Mouse (Mus musculus) megakaryocyte-erythroid progenitor cell, adult 5-6 weeks (primary cell): ENCODE measurements at regions not wholly inside any gene's neighbourhood (a gene's known extent, or its start where the extent isn't known, plus 50 kb on each side); places are given as distances from the start of the nearest gene placed in this dataset.

Experiments
- ATAC-seq: replicated peaks from 2 replicates; pipeline ENCODE4 v1.8.0; 2016; ENCODE audit warnings: mild to moderate bottlenecking, inconsistent platforms; ENCODE audit not compliant: severe bottlenecking, poor library complexity, low FRiP score, low TSS enrichment

- no peak for ATAC-seq
These were observed 123.1 kb upstream of the Mylip start for GRCm38 (mm10) chr13:45266287-45267064.

DNA sequence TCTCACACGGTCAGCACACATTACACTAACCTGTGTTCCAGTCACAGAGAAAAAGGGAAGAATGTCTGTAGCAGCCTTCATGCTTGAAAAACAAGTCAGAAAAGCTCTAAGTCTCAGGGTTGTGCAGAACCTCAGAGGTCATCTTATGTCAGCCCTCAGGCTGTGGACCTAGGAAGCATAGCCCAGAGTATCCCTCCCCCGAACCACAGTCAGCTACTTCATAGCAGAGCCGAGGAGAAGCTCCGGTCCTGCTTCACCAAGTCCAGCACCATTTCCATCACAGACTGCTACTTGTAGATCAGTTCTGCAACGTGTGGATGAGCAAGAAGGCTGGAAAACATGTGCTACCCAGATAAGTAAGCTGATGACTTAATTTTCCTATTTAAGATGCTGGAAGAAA lies 122.1 kb upstream of the Mylip start:
- ATAC-seq, result no peak

GRCm38 (mm10) chr13:45267906-45268305 lies 121.6 kb upstream of the Mylip start:
- ATAC-seq, result no peak

DNA sequence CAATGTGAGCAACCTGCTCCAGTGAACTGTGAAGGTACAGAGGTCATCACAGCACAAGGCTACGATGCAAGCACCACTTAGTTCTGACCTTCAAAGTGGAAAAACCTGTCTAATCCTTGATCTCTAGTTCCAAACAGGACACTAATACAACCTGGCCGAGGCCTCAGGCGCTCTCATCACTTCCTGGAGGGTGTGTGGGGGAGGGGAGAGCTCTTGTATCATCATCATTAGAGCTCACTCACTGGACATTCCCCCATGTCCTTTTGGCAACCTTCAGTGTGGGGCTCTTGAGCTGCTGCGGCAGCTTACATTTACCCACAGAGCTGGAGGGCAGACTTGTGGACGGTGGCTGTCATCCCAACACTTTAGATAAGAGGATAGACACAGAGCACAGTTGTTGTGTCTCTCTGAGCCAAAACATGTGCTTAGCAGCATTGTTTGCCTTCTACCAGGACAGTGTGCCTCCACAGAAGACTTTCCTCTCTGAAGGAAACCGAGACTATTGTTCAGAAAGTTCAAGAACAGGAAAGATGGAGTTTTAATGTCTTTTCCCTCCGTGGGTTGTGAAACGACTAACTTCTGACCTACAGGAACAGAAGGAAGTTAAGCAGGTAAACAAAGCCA lies 115.2 kb upstream of the Mylip start:
- no peak for ATAC-seq

- no peak for ATAC-seq
These were observed 114.2 kb upstream of the Mylip start for GRCm38 (mm10) chr13:45275391-45275790.

DNA sequence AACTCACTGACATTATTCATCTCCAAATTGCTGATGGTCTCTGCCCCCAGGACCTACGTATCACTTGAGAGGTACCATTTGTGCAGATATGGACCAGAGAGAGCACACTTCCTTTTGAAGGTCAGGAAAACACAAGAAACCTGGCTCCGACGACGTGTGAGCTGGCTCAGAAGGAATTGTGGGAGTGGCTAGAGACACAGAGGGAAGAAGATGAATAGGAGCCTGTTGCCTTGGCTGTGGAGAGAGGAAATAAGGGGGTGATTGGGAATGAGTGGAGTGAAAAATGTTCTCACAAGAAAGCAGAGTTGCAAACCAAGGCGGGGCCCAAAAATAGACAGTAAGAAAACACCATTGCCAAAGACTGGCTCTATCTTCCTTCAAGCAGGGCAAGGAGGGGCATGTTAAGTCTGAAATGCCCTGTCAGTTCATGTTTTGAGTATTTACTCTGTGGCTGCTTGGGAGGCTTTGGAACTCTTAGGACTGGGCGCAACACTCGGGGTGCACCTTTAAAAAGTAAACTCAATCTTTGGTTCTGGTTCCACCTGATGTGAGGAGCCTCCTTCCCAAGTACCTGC lies 111.6 kb upstream of the Mylip start:
- ATAC-seq, result no peak

GRCm38 (mm10) chr13:45281106-45281505 lies 108.4 kb upstream of the Mylip start:
- no peak for ATAC-seq

DNA sequence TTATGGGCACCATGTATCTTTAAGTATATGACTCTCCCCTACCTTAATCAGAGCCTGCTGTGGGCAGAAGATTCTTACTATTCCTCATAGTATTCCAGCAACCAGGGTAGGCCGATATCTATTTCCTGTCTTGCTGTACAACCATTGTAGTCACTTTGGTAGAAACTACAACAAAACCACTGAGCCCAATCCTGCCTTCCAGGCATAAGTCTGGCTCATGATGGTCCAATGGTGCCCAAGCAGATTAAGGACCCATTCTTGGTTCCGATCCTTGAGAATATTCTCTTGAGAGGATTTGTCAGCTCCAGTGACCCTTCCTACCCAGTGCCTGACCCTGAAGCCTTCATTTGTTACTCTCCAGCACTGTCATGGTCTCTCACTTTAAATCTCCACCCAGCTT lies 102.9 kb upstream of the Mylip start:
- no peak for ATAC-seq

- no peak for ATAC-seq
These were observed 102.3 kb upstream of the Mylip start for GRCm38 (mm10) chr13:45287217-45287616.

- no peak for ATAC-seq
These were observed 99.6 kb upstream of the Mylip start for GRCm38 (mm10) chr13:45289976-45290375.

GRCm38 (mm10) chr13:45294691-45295090 lies 94.9 kb upstream of the Mylip start:
- no peak for ATAC-seq

DNA sequence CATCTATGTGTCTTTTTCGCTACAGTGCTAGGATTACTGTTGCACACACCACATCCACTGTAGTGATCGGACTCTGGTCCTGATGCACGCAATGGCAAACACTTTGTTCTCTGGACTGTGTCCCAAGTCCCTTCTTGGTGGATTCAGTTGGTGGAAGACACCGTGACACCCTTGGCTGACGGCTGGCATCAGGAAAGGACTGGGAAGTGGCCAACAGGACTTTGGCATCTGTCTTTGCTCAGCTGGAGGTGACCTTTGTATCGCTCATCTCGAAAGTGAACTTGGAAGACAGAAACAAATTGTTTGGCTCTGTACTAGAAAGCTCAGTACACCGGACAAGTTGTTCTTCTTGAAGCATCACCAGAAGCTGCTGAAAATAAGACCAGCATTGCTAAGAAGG lies 88.9 kb upstream of the Mylip start:
- no peak for ATAC-seq

DNA sequence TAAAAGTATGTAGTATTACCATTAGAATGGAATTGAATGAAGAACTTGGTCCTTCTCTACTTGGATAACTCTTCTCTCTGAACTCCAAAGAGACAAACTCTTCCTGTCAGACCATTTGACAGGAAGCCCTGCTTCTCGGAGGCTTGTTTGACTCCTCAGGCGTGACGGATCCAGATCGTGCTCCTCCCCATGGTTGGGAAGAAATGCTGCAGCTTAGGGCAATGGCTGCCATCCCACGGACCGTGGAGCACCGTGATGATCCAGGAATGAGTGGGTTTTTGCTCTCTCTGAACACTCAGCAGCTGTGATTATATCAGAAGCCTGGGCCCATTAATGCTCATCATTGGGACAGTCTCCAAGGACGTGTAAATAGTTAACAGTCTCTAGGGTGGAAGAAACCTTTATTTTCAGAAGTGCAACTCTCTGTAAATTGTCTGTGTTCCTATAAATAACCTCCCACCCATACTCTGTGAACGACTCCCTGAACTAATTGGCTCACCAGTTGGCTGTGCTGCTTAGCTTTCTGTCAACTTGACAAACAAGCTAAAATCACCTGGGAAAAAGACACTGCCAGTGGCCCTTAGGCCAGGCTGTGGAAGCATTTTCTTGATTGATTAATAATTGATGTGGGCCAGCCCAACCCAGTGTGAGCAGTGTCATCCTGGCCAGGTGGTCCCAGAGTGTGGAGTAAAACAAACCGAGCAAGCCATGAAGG lies 88.2 kb upstream of the Mylip start:
- no peak for ATAC-seq

DNA sequence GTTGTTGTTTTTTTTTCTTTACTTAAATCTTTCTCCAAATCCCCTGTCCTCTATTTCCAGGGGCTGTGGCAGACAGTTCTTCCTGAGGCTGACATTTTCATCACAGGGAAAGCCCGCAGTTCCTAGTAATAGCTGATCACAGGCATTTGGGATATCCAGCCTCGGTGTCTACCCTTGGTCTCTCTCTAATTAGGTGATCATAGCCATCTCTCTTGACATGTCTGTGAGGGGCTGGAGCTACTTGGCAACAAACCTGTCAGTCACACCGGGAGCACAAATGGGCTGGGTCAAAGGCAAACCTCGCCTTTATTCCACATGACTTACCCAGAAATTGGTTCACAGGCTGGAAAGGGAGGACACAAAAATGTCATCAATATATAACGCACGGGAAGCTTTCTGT lies 86.7 kb upstream of the Mylip start:
- ATAC-seq, result no peak

- no peak for ATAC-seq
These were observed 83.4 kb upstream of the Mylip start for GRCm38 (mm10) chr13:45306177-45306576.

GRCm38 (mm10) chr13:45307226-45307625 lies 82.3 kb upstream of the Mylip start:
- no peak for ATAC-seq

DNA sequence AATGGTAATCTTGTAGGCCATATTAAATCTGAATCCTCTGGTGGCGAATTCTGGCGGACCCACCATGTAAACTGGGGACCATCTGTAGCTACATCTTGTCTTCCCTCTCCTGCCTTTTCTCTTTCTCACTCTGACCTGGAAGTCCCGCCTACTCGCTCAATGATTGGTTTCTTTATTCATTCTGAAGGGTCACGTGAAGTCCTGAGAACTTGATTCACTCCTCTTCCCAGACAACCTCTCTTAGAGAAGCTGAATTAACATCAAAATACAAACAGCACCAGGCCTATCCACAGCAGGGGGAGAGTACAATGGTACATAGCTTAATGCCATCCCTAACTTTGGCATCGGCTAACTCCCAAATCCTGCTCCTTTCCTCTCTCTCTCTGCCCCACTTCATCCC lies 69.9 kb upstream of the Mylip start:
- ATAC-seq, result no peak

- ATAC-seq, result no peak
These were observed 63.7 kb upstream of the Mylip start for GRCm38 (mm10) chr13:45325736-45326293.

DNA sequence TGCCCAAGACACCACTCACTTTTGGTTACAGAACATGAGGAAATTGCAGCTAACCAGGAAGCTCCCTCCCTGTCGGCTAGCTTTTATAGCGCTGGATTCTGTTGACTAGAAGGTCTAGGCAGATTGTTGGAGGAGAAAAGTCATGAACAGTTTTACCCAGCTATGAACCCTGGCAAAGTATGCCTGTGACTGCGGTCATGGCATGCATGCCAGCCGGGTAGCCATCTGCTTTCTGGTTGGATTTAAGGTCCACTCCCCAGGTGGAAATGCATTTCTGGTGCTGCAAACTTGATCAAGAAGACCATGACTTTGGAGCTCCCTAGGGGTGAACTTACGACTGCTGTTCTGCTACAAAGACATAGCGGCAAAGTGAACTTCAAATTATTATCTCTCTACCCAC lies 62.8 kb upstream of the Mylip start:
- ATAC-seq, result no peak

DNA sequence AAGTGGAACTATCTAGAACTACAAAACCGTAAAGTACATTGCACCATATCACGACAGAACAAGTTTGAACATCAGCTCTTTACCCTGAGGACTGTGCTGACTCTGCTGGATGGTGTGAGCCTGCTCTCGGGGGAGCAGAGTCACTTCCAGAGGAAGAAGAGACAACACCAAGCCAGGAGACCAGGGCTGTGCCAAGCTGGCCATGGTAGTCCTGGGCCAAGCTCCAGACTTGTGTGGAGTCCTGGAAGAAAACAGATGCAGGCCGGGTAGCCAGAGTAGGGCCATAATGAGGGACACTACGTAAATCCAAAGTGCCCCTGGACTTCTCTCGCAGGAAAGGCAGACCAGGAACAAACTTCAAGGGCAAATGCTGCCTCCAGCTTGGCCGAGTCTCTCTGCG lies 59.0 kb upstream of the Mylip start:
- ATAC-seq, result no peak
